Mouse (Mus musculus): Measurements from ENCODE around the gene Psma7. TPM values are rescaled to one million over a fixed set of nuclear protein-coding genes. Genes with fewer than 3 reads are reported as not detected.

Psma7 gene
- polyA plus RNA-seq, 1 experiment: 559 TPM

GRCm38 (mm10) chr2:180040406-180040805, 1.8 kb downstream of the Psma7 start:
- Histone ChIP-seq H3K36me3 (ENCODE audit: control insufficient read depth, insufficient read depth) (peaks cover 49% of the 10 kb centered on the region), H3K27me3 (ENCODE audit: control insufficient read depth, insufficient read depth, insufficient read length) (no peaks in the 10 kb centered on the region), H3K79me2 (ENCODE audit: control insufficient read depth, insufficient read depth) (peaks cover 79% of the 10 kb centered on the region), H3K79me3 (ENCODE audit: low read depth) (peaks cover 45% of the 10 kb centered on the region), H3ac (ENCODE audit: control insufficient read depth, insufficient read length, low read depth) (peak overlapping the region; percentile 43), H3K4me3 (ENCODE audit: insufficient read depth, poor library complexity, severe bottlenecking) (peak overlapping the region; percentile 94)
- TF ChIP-seq MYOG (IDR thresholded peaks at IDR 0.05; ENCODE audit: control insufficient read depth, extremely low read depth, insufficient read length): no peak
- no peak for TF ChIP-seq USF1 (IDR thresholded peaks at IDR 0.05; ENCODE audit: low read depth)
- no peak for TF ChIP-seq CEBPB (IDR thresholded peaks at IDR 0.05; ENCODE audit: low read depth)
- no peak for TF ChIP-seq MYOD1 (IDR thresholded peaks at IDR 0.05; ENCODE audit: control insufficient read depth, insufficient read length, low read depth)
- no peak for TF ChIP-seq MAX (IDR thresholded peaks at IDR 0.05)

DNA sequence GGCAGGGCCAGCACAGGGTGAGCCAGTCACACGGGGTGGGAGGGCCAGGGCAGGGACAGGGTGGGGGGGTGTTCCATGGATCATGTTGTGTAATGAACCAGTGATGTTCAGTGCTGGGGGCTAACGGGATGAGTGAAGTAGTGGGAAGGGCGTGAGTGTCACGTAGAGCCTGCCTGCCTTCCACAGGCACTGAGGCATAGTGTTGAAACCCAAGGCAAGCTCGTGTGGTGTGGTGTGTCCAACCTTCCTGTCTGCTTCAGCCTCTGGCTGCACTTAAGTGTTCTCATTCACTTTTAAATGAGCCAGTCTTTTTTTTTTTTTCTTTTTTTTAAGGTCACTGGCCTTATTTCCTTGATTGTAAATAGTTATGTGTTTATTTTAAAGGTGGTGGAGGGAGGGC, 7.5 kb downstream of the Psma7 start:
- Histone ChIP-seq H3K4me3 (ENCODE audit: insufficient read depth, poor library complexity, severe bottlenecking) (no peak overlapping the region), H3K36me3 (ENCODE audit: control insufficient read depth, insufficient read depth) (peaks cover 90% of the 10 kb centered on the region), H3K27me3 (ENCODE audit: control insufficient read depth, insufficient read depth, insufficient read length) (no peaks in the 10 kb centered on the region), H3K79me3 (ENCODE audit: low read depth) (peaks cover 18% of the 10 kb centered on the region), H3K79me2 (ENCODE audit: control insufficient read depth, insufficient read depth) (peaks cover 55% of the 10 kb centered on the region), H3ac (ENCODE audit: control insufficient read depth, insufficient read length, low read depth) (no peak overlapping the region)
- TF ChIP-seq MAX (IDR thresholded peaks at IDR 0.05) (no peak), USF1 (IDR thresholded peaks at IDR 0.05; ENCODE audit: low read depth) (no peak), MYOG (IDR thresholded peaks at IDR 0.05; ENCODE audit: control insufficient read depth, extremely low read depth, insufficient read length) (no peak), CTCF (IDR thresholded peaks at IDR 0.05; ENCODE audit: control insufficient read depth, insufficient read depth, insufficient read length) (no peak), CEBPB (IDR thresholded peaks at IDR 0.05; ENCODE audit: low read depth) (no peak)

DNA sequence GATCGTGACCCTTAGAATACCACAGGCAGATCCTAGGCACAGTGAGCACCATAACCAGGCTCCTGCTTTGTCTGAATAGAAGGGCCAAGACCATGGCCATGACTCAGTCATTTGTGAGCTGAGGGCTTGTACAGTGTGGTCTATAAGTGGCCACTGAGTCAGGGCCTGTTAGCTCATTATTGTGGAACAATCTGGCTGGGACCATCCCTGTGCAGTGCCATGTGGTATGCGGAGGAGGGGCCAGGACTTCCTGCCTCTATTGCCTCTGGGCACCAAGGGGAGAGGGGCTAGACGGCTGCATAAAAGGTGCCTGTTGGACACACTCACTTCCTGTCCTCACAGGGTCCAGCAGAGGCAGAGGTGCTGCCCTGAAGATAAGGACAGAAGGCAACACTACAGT, 8.3 kb downstream of the Psma7 start:
- Histone ChIP-seq H3K27me3 (ENCODE audit: control insufficient read depth, insufficient read depth, insufficient read length) (no peaks in the 10 kb centered on the region), H3K4me3 (ENCODE audit: insufficient read depth, poor library complexity, severe bottlenecking) (no peak overlapping the region), H3K79me3 (ENCODE audit: low read depth) (peaks cover 15% of the 10 kb centered on the region), H3ac (ENCODE audit: control insufficient read depth, insufficient read length, low read depth) (no peak overlapping the region), H3K36me3 (ENCODE audit: control insufficient read depth, insufficient read depth) (peaks cover 91% of the 10 kb centered on the region), H3K79me2 (ENCODE audit: control insufficient read depth, insufficient read depth) (peaks cover 55% of the 10 kb centered on the region)
- no peak for TF ChIP-seq CTCF (IDR thresholded peaks at IDR 0.05; ENCODE audit: control insufficient read depth, insufficient read depth, insufficient read length)
- no peak for TF ChIP-seq FOSL1 (IDR thresholded peaks at IDR 0.05; ENCODE audit: insufficient read depth, low read length, poor library complexity, severe bottlenecking)
- TF ChIP-seq MYOG (IDR thresholded peaks at IDR 0.05; ENCODE audit: control insufficient read depth, extremely low read depth, insufficient read length): no peak
- no peak for TF ChIP-seq CEBPB (IDR thresholded peaks at IDR 0.05; ENCODE audit: low read depth)
- TF ChIP-seq USF1 (IDR thresholded peaks at IDR 0.05; ENCODE audit: low read depth): peak; percentile 10
- peak; percentile 42 for TF ChIP-seq MAX (IDR thresholded peaks at IDR 0.05)
- TF ChIP-seq MYOD1 (IDR thresholded peaks at IDR 0.05; ENCODE audit: control insufficient read depth, insufficient read length, low read depth): no peak

DNA sequence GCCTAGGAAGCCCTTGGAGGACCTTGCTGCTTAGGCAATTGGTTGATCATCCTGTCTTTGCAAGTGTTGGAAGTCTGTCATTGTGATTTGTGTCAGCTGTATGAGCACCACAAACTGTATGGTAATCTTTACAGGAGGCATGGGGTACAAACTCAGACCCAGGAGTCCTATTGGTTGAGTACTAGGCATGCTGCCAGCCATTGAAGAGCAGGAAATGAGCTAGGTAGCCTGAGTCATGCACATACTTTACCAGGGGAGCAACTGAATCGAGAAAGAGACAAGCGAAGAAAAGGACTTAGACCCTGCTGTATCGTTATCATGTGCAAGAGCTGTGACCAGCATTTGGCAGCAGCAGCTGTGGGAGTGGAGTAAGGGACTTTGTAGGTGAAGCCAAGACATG, 9.3 kb downstream of the Psma7 start:
- Histone ChIP-seq H3K79me3 (ENCODE audit: low read depth) (peaks cover 13% of the 10 kb centered on the region), H3K36me3 (ENCODE audit: control insufficient read depth, insufficient read depth) (peaks cover 91% of the 10 kb centered on the region), H3ac (ENCODE audit: control insufficient read depth, insufficient read length, low read depth) (no peak overlapping the region), H3K27me3 (ENCODE audit: control insufficient read depth, insufficient read depth, insufficient read length) (no peaks in the 10 kb centered on the region), H3K4me3 (ENCODE audit: insufficient read depth, poor library complexity, severe bottlenecking) (no peak overlapping the region), H3K79me2 (ENCODE audit: control insufficient read depth, insufficient read depth) (peaks cover 55% of the 10 kb centered on the region)
- no peak for TF ChIP-seq CEBPB (IDR thresholded peaks at IDR 0.05; ENCODE audit: low read depth)
- peak; percentile 10 for TF ChIP-seq MYOD1 (IDR thresholded peaks at IDR 0.05; ENCODE audit: control insufficient read depth, insufficient read length, low read depth)

DNA sequence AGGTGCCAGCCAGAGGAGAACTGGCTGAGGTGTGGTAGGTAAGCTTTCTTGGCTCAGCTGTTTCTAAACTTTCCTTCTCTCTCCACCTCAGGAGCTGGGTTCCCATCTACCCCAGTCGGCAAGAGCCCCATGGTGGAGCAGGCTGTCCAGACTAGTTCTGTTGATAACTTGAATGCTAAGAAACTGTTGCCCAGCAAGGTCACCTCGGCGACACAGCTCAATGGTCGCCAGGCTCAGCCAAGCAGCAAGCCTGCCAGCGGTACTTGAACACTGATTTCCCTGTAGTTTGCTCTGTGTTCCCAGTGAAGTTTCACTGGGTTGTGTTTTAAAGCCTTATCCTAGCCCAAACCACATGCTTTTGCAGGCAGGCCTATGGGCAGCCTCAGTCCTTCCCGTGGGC, 11.0 kb downstream of the Psma7 start:
- TF ChIP-seq MYOD1 (IDR thresholded peaks at IDR 0.05; ENCODE audit: control insufficient read depth, insufficient read length, low read depth) (no peak), MAX (IDR thresholded peaks at IDR 0.05) (no peak), FOSL1 (IDR thresholded peaks at IDR 0.05; ENCODE audit: insufficient read depth, low read length, poor library complexity, severe bottlenecking) (no peak), USF1 (IDR thresholded peaks at IDR 0.05; ENCODE audit: low read depth) (no peak), MYOG (IDR thresholded peaks at IDR 0.05; ENCODE audit: control insufficient read depth, extremely low read depth, insufficient read length) (no peak), CEBPB (IDR thresholded peaks at IDR 0.05; ENCODE audit: low read depth) (no peak), CTCF (IDR thresholded peaks at IDR 0.05; ENCODE audit: control insufficient read depth, insufficient read depth, insufficient read length) (no peak)
- Histone ChIP-seq H3ac (ENCODE audit: control insufficient read depth, insufficient read length, low read depth) (no peak overlapping the region), H3K79me3 (ENCODE audit: low read depth) (peaks cover 27% of the 10 kb centered on the region), H3K36me3 (ENCODE audit: control insufficient read depth, insufficient read depth) (peaks cover 81% of the 10 kb centered on the region), H3K27me3 (ENCODE audit: control insufficient read depth, insufficient read depth, insufficient read length) (no peaks in the 10 kb centered on the region), H3K4me3 (ENCODE audit: insufficient read depth, poor library complexity, severe bottlenecking) (no peak overlapping the region), H3K79me2 (ENCODE audit: control insufficient read depth, insufficient read depth) (peaks cover 60% of the 10 kb centered on the region)

DNA sequence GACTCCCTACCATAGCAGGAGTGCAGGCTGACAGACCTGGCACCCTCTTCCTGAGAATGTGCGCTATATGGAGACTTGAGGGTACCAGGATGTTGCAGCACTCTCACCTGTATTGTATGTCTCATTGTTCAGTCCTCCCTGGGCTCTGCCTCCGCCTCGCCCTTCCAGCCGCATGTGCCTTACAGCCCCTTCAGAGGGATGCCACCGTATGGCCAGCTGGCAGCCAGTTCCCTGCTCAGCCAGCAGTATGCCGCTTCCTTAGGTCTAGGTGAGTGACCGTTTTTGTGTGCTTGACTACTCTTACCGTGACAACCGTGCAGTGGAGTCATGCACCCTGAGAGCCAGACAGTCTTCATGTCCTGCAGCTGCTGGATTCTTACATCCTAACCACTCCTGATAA, 14.5 kb downstream of the Psma7 start:
- Histone ChIP-seq H3K36me3 (ENCODE audit: control insufficient read depth, insufficient read depth) (peaks cover 53% of the 10 kb centered on the region), H3ac (ENCODE audit: control insufficient read depth, insufficient read length, low read depth) (no peak overlapping the region), H3K79me2 (ENCODE audit: control insufficient read depth, insufficient read depth) (peaks cover 70% of the 10 kb centered on the region), H3K79me3 (ENCODE audit: low read depth) (peaks cover 36% of the 10 kb centered on the region), H3K4me3 (ENCODE audit: insufficient read depth, poor library complexity, severe bottlenecking) (no peak overlapping the region), H3K27me3 (ENCODE audit: control insufficient read depth, insufficient read depth, insufficient read length) (no peaks in the 10 kb centered on the region)
- TF ChIP-seq CTCF (IDR thresholded peaks at IDR 0.05; ENCODE audit: control insufficient read depth, insufficient read depth, insufficient read length) (no peak), MYOD1 (IDR thresholded peaks at IDR 0.05; ENCODE audit: control insufficient read depth, insufficient read length, low read depth) (no peak), CEBPB (IDR thresholded peaks at IDR 0.05; ENCODE audit: low read depth) (no peak)
